ENCODE assay signal across 8 mouse cellular contexts in genomic region chr4:123905126-123905668, GRCm38 (mm10). TPM values are rescaled to one million over a fixed set of nuclear protein-coding genes. Genes with fewer than 3 reads are reported as not detected.
A peak's percentile ranks its signal among the peaks of the same experiment; 100 is the strongest.
DNase-seq lines count a peak whose midpoint lies in the region; ATAC-seq lines count a peak whose summit lies in the region.

No protein-coding gene starts in this region.

- no peaks in the 10 kb centered on the region for H3K9me3 ChIP-seq in heart, embryonic 15.5 days (replicated peaks)
- no peaks in the 10 kb centered on the region for H3K9me3 ChIP-seq in forebrain, embryonic 11.5 days (ENCODE audit: control insufficient read depth, low read length)
- H3K9me3 ChIP-seq in liver, embryonic 15.5 days (replicated peaks), result no peaks in the 10 kb centered on the region

- peak overlapping the region; percentile 66 for H3K9ac ChIP-seq in heart, embryonic 15.5 days
- H3K9ac ChIP-seq in forebrain, embryonic 11.5 days (ENCODE audit: low read length), result peak overlapping the region; percentile 71
- H3K9ac ChIP-seq in liver, embryonic 15.5 days, result peak overlapping the region; percentile 91

- H3K4me1 ChIP-seq in heart, embryonic 15.5 days (replicated peaks), result peaks cover 18% of the 10 kb centered on the region
- H3K4me1 ChIP-seq in forebrain, embryonic 11.5 days (replicated peaks; ENCODE audit: control insufficient read depth, insufficient read depth, low read length), result no peaks in the 10 kb centered on the region
- H3K4me1 ChIP-seq in liver, embryonic 15.5 days (replicated peaks), result peaks cover 31% of the 10 kb centered on the region

- peak overlapping the region; percentile 77 for H3K27ac ChIP-seq in heart, embryonic 15.5 days
- H3K27ac ChIP-seq in forebrain, embryonic 11.5 days (ENCODE audit: low read depth, low read length), result peak overlapping the region; percentile 46; the same call in 1 of the 2 replicates
- H3K27ac ChIP-seq in liver, embryonic 15.5 days (replicated peaks), result peak overlapping the region; percentile 89

- H3K27me3 ChIP-seq in heart, embryonic 15.5 days, result no peaks in the 10 kb centered on the region
- H3K27me3 ChIP-seq in forebrain, embryonic 11.5 days (ENCODE audit: control insufficient read depth, insufficient read depth, low read length), result no peaks in the 10 kb centered on the region
- no peaks in the 10 kb centered on the region for H3K27me3 ChIP-seq in liver, embryonic 15.5 days

- intact Hi-C loops in heart, postnatal 10 days (cut with DNase I), result no loop called here

- peak overlapping the region; percentile 76 for H3K4me2 ChIP-seq in heart, embryonic 15.5 days
- H3K4me2 ChIP-seq in forebrain, embryonic 11.5 days (ENCODE audit: low read depth, low read length, severe bottlenecking), result peak overlapping the region; percentile 83
- peak overlapping the region; percentile 92 for H3K4me2 ChIP-seq in liver, embryonic 15.5 days

- H3K4me3 ChIP-seq in heart, embryonic 15.5 days, result peak overlapping the region; percentile 61
- peak overlapping the region; percentile 82 for H3K4me3 ChIP-seq in forebrain, embryonic 11.5 days (ENCODE audit: low read depth, low read length)
- H3K4me3 ChIP-seq in liver, embryonic 15.5 days (replicated peaks), result peak overlapping the region; percentile 90

- WGBS in heart, embryonic 15.5 days, result under 1% methylated on average over 52 of the region's 53 CpGs
- WGBS in forebrain, embryonic 11.5 days, result 1% methylated on average over 45 of the region's 53 CpGs
- WGBS in liver, embryonic 15.5 days (ENCODE audit: insufficient replicate concordance), result under 1% methylated on average over 53 of the region's 53 CpGs

- DNase-seq in heart, postnatal 10 days, result no peak
- DNase-seq in ES-CJ7 (ENCODE audit: low read depth, low spot score), result peak; percentile 41
- no peak for DNase-seq in forebrain, embryonic 11.5 days (ENCODE audit: low spot score)
- DNase-seq in gastrocnemius, postnatal 25 days, result no peak
- no peak for DNase-seq in adrenal gland, adult 8-10 months
- no peak for DNase-seq in testis, postnatal 10 days (ENCODE audit: low spot score)

- peaks cover 7% of the 10 kb centered on the region; the same call in 1 of the 2 replicates for H3K36me3 ChIP-seq in heart, embryonic 15.5 days
- H3K36me3 ChIP-seq in forebrain, embryonic 11.5 days (ENCODE audit: control insufficient read depth, insufficient read depth, low read length), result no peaks in the 10 kb centered on the region
- H3K36me3 ChIP-seq in liver, embryonic 15.5 days (replicated peaks), result peaks cover 11% of the 10 kb centered on the region

- no peak for ATAC-seq in heart, embryonic 15.5 days (replicated peaks; ENCODE audit: insufficient number of reproducible peaks, insufficient read depth, low FRiP score, low read depth)
- no peak; the same call in 1 of the 2 replicates for ATAC-seq in forebrain, embryonic 11.5 days (replicated peaks; ENCODE audit: low FRiP score)
- peak; percentile 47 for ATAC-seq in liver, embryonic 15.5 days (ENCODE audit: insufficient read depth)

RNA-seq across cellular contexts. Expression of gene Mycbp, which starts 0.6 kb away (rescaled TPM):
- 47.4 and 60.1 TPM in 2 replicates for polyA plus RNA-seq in heart, embryonic 15.5 days (2015; fragmentation: Nextera tagmentation; extraction: Ambion mirVana)
- total RNA-seq in heart, postnatal 10 days (2021), result 10 to 100 TPM; 24.9 to 29.1 TPM
- polyA plus RNA-seq in forebrain, embryonic 11.5 days (2014; fragmentation: Nextera tagmentation; extraction: Ambion mirVana), result 58.6 and 59.9 TPM in 2 replicates
- polyA plus RNA-seq in liver, embryonic 15.5 days (2015; fragmentation: Nextera tagmentation; extraction: Ambion mirVana), result 40.2 and 45.1 TPM in 2 replicates
- total RNA-seq in gastrocnemius, postnatal 25 days (2021), result 10 to 100 TPM; 16.4 to 18.3 TPM
- total RNA-seq in adrenal gland, adult 8-10 months (2022), result 10 to 100 TPM; 32.3 to 57.6 (median 45.2) TPM

RNA-seq across cellular contexts. Expression of gene Rragc, which starts 12.0 kb away (rescaled TPM):
- 34.0 and 42.1 TPM in 2 replicates for polyA plus RNA-seq in heart, embryonic 15.5 days (2015; fragmentation: Nextera tagmentation; extraction: Ambion mirVana)
- total RNA-seq in heart, postnatal 10 days (2021), result 10 to 100 TPM; 53.3 to 54.2 TPM
- polyA plus RNA-seq in forebrain, embryonic 11.5 days (2014; fragmentation: Nextera tagmentation; extraction: Ambion mirVana), result 42.6 and 47.5 TPM in 2 replicates
- 20.0 and 22.3 TPM in 2 replicates for polyA plus RNA-seq in liver, embryonic 15.5 days (2015; fragmentation: Nextera tagmentation; extraction: Ambion mirVana)
- total RNA-seq in gastrocnemius, postnatal 25 days (2021), result 10 to 100 TPM; 19.1 to 20.6 TPM
- 10 to 100 TPM; 70.6 to 90.8 (median 79.6) TPM for total RNA-seq in adrenal gland, adult 8-10 months (2022)

RNA-seq across cellular contexts. Expression of gene 4930535I16Rik, which starts 12.6 kb away (rescaled TPM):
- polyA plus RNA-seq in heart, embryonic 15.5 days (2015; fragmentation: Nextera tagmentation; extraction: Ambion mirVana), result not detected in 2 replicates
- total RNA-seq in heart, postnatal 10 days (2021), result not detected
- not detected in 2 replicates for polyA plus RNA-seq in forebrain, embryonic 11.5 days (2014; fragmentation: Nextera tagmentation; extraction: Ambion mirVana)
- not detected in 2 replicates for polyA plus RNA-seq in liver, embryonic 15.5 days (2015; fragmentation: Nextera tagmentation; extraction: Ambion mirVana)
- total RNA-seq in gastrocnemius, postnatal 25 days (2021), result not detected
- not detected for total RNA-seq in adrenal gland, adult 8-10 months (2022)

RNA-seq across cellular contexts. Expression of gene 4933427I04Rik, which starts 45.7 kb away (rescaled TPM):
- not detected in 2 replicates for polyA plus RNA-seq in heart, embryonic 15.5 days (2015; fragmentation: Nextera tagmentation; extraction: Ambion mirVana)
- not detected for total RNA-seq in heart, postnatal 10 days (2021)
- polyA plus RNA-seq in forebrain, embryonic 11.5 days (2014; fragmentation: Nextera tagmentation; extraction: Ambion mirVana), result not detected in 2 replicates
- polyA plus RNA-seq in liver, embryonic 15.5 days (2015; fragmentation: Nextera tagmentation; extraction: Ambion mirVana), result 0.03 TPM in 1 of 2 replicates, not detected in the other
- total RNA-seq in gastrocnemius, postnatal 25 days (2021), result not detected
- under 1 TPM in 1 of 4 experiments, not detected in 3; 0.15 TPM for total RNA-seq in adrenal gland, adult 8-10 months (2022)
